Comparison of ENCODE assay signal across 28 mouse cellular contexts in the genomic region with DNA sequence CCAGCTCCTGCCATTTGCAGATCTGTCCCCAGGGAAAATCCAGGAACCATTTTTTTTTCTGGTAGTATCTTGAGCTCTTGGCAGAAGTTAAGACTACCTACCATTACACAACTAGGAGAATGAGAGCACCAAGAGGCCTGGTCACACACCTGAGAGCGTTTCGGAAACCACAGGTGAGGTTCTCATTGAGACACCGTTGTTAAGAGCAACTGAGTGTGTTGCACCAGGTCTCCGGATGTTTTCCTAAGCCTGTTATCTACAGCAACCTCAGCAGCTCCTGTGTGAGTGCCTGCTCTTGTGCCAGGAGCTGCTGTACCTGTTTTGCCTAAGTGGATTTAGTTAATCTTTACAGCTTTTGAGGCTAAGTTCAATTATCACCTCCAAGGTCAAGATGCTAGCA.
DNase-seq lines count a peak whose midpoint lies in the region; ATAC-seq and TF ChIP-seq lines count a peak whose summit lies in the region.
"Had no signal": no experiment of that assay in that cellular context is flagged by ENCODE, and none has a peak within 500 bp of the region (broad histone marks: within the 10 kb centered on the region; RNA-seq: fewer than 3 reads in every experiment).

No protein-coding gene starts in this region.

- H3K9ac ChIP-seq in lung, embryonic 14.5 days, result no peak overlapping the region
- H3K9ac ChIP-seq in stomach, postnatal 0 days (ENCODE audit: low read length), result no peak overlapping the region
- H3K9ac ChIP-seq: forebrain, embryonic 12.5 days; forebrain, postnatal 0 days; hindbrain, embryonic 14.5 days; limb, embryonic 15.5 days; liver, embryonic 13.5 days had no signal

- WGBS in kidney, adult 2 months, result 80% methylated on average over 4 of the region's 4 CpGs
- WGBS in lung, embryonic 14.5 days, result 59% methylated on average over 4 of the region's 4 CpGs
- WGBS in stomach, postnatal 0 days, result 71% methylated on average over 4 of the region's 4 CpGs

- H3K4me1 ChIP-seq in kidney, adult 2 months (ENCODE audit: control insufficient read depth, insufficient read depth, low read length), result no peaks in the 10 kb centered on the region
- H3K4me1 ChIP-seq in lung, embryonic 14.5 days (ENCODE audit: insufficient read depth), result no peaks in the 10 kb centered on the region
- no peaks in the 10 kb centered on the region for H3K4me1 ChIP-seq in stomach, postnatal 0 days (replicated peaks; ENCODE audit: control insufficient read depth, insufficient read depth)
- H3K4me1 ChIP-seq: forebrain, embryonic 12.5 days; limb, embryonic 10.5 days; limb, embryonic 15.5 days had no signal

- no peak overlapping the region for H3K27ac ChIP-seq in kidney, adult 2 months (ENCODE audit: insufficient read depth, low read depth, low read length)
- no peak overlapping the region for H3K27ac ChIP-seq in lung, embryonic 14.5 days (ENCODE audit: low read depth)
- H3K27ac ChIP-seq in stomach, postnatal 0 days (replicated peaks), result no peak overlapping the region; the same call in 1 of the 2 replicates
- H3K27ac ChIP-seq: forebrain, embryonic 12.5 days; hindbrain, embryonic 14.5 days; kidney, postnatal 0 days; limb, embryonic 10.5 days; limb, embryonic 15.5 days; liver, embryonic 13.5 days had no signal

- no peaks in the 10 kb centered on the region for H3K27me3 ChIP-seq in kidney, adult 2 months (replicated peaks; ENCODE audit: control insufficient read depth, insufficient read depth, low read length)
- no peaks in the 10 kb centered on the region for H3K27me3 ChIP-seq in lung, embryonic 14.5 days (ENCODE audit: insufficient read depth, low read length)
- H3K27me3 ChIP-seq in stomach, postnatal 0 days (ENCODE audit: control insufficient read depth, insufficient read depth, low read length), result no peaks in the 10 kb centered on the region
- H3K27me3 ChIP-seq: CH12.LX; liver, embryonic 13.5 days had no signal

- no peak overlapping the region for H3K4me3 ChIP-seq in kidney, adult 2 months (ENCODE audit: insufficient read depth, low read depth, low read length)
- H3K4me3 ChIP-seq in lung, embryonic 14.5 days (ENCODE audit: low read depth, low read length), result no peak overlapping the region
- no peak overlapping the region for H3K4me3 ChIP-seq in stomach, postnatal 0 days (ENCODE audit: low read depth, low read length)
- H3K4me3 ChIP-seq: erythroblast, embryonic 14.5 days; forebrain, embryonic 12.5 days; limb, embryonic 10.5 days; limb, embryonic 15.5 days; liver, embryonic 13.5 days had no signal

- H3K9me3 ChIP-seq in lung, embryonic 14.5 days (ENCODE audit: low read depth, low read length), result no peaks in the 10 kb centered on the region
- H3K9me3 ChIP-seq in stomach, postnatal 0 days (ENCODE audit: control insufficient read depth, low read length), result no peaks in the 10 kb centered on the region
- H3K9me3 ChIP-seq: forebrain, embryonic 12.5 days; limb, embryonic 10.5 days; limb, embryonic 15.5 days; liver, embryonic 13.5 days had no signal

- TF ChIP-seq CTCF in kidney, adult 2 months (conservative IDR thresholded peaks at IDR 0.05; ENCODE audit: insufficient read depth, insufficient read length, low read depth, low read length), result no peak
- TF ChIP-seq CTCF in lung, embryonic 14.5 days (IDR thresholded peaks at IDR 0.05; ENCODE audit: low read depth), result no peak
- TF ChIP-seq CTCF in stomach, postnatal 0 days (IDR thresholded peaks at IDR 0.05; ENCODE audit: low read depth), result no peak

- ATAC-seq in lung, embryonic 14.5 days (ENCODE audit: insufficient read depth), result no peak
- peak; percentile 67; the same call in 1 of the 2 replicates for ATAC-seq in stomach, postnatal 0 days (ENCODE audit: low FRiP score, low TSS enrichment)
- ATAC-seq: activated CD4-positive, CD25-positive, alpha-beta regulatory T cell, adult 4 months; forebrain, postnatal 0 days had no signal

- peak; percentile 2 for DNase-seq in kidney, adult 2 months
- DNase-seq in kidney, postnatal 4 days, result no peak
- DNase-seq in lung, embryonic 14.5 days, result peak; percentile 26
- DNase-seq in lung, postnatal 14 days, result peak; percentile 5
- DNase-seq in stomach, postnatal 0 days (ENCODE audit: low spot score), result peak; percentile 31
- no peak for DNase-seq in yolk sac, embryonic 10.5 days (ENCODE audit: low spot score)
- no peak for DNase-seq in spleen, adult 12 weeks (ENCODE audit: low spot score)
- DNase-seq in thymus, postnatal 0 days (ENCODE audit: low spot score), result no peak
- DNase-seq: adrenal gland, adult 2 months; adrenal gland, postnatal 36 days; cerebellum, adult 18-20 months; cerebellum, postnatal 10 days; forebrain, postnatal 0 days; heart, postnatal 14 days; kidney, adult 11 months; liver, embryonic 13.5 days; midbrain, embryonic 14.5 days; right cerebral cortex, adult 18-20 months; right cerebral cortex, postnatal 4 days; thymus, postnatal 25 days had no signal

- H3K4me2 ChIP-seq in lung, embryonic 14.5 days, result no peak overlapping the region
- no peak overlapping the region for H3K4me2 ChIP-seq in stomach, postnatal 0 days (replicated peaks; ENCODE audit: low read depth)
- H3K4me2 ChIP-seq: forebrain, embryonic 12.5 days; hindbrain, embryonic 14.5 days; limb, embryonic 15.5 days; liver, embryonic 13.5 days had no signal

- no peak for TF ChIP-seq EP300 in stomach, postnatal 0 days (optimal IDR thresholded peaks at IDR 0.05)

- no peak for TF ChIP-seq POLR2A in kidney, adult 2 months (IDR thresholded peaks at IDR 0.05; ENCODE audit: low read depth, low read length)

- no peaks in the 10 kb centered on the region for H3K36me3 ChIP-seq in kidney, adult 2 months (ENCODE audit: control insufficient read depth, insufficient read depth, low read length)
- H3K36me3 ChIP-seq in lung, embryonic 14.5 days (ENCODE audit: insufficient read depth), result peaks cover 19% of the 10 kb centered on the region
- no peaks in the 10 kb centered on the region for H3K36me3 ChIP-seq in stomach, postnatal 0 days (ENCODE audit: control insufficient read depth, insufficient read depth, low read length)
- H3K36me3 ChIP-seq: forebrain, embryonic 12.5 days had no signal

Comparison
In these comparisons a context has a peak if more than half of its experiments do, and no peak if none do; other contexts are left out.
1. DNase-seq: peak in kidney, adult 2 months (single experiment), lung, embryonic 14.5 days (single experiment), lung, postnatal 14 days (single experiment) and stomach, postnatal 0 days (single experiment); none in kidney, postnatal 4 days (0 of 2), yolk sac, embryonic 10.5 days (single experiment), spleen, adult 12 weeks (single experiment) and thymus, postnatal 0 days (single experiment).